Mouse (Mus musculus): ENCODE measurements around the gene Esrrg. TPM values are rescaled to one million over a fixed set of nuclear protein-coding genes. Genes with fewer than 3 reads are reported as not detected.

The Esrrg gene
- polyA plus RNA-seq, 1 experiment from 2014 or later = 22.4 TPM

- Histone ChIP-seq H3K27me3 (ENCODE audit: insufficient read depth, poor library complexity, severe bottlenecking) (peaks cover 63% of the 10 kb centered on the region), H3K27ac (peak overlapping the region; percentile 90), H3K4me3 (peak overlapping the region; percentile 70), H3K36me3 (no peaks in the 10 kb centered on the region), H3K4me1 (peaks cover 72% of the 10 kb centered on the region), H3K9me3 (no peaks in the 10 kb centered on the region)
- under 1% methylated on average over 16 of the region's 16 CpGs for WGBS
- no peak for DNase-seq (ENCODE audit: low spot score)
Observed at GRCm38 (mm10) chr1:187609853-187610230, 1.3 kb downstream of the Esrrg start.

GRCm38 (mm10) chr1:187610336-187610948 lies 1.9 kb downstream of the Esrrg start:
- WGBS = 31% methylated on average over 9 of the region's 9 CpGs
- DNase-seq (ENCODE audit: low spot score) = no peak
- Histone ChIP-seq H3K36me3 (no peaks in the 10 kb centered on the region), H3K27me3 (ENCODE audit: insufficient read depth, poor library complexity, severe bottlenecking) (peaks cover 57% of the 10 kb centered on the region), H3K4me3 (peak overlapping the region; percentile 70), H3K27ac (peak overlapping the region; percentile 90), H3K4me1 (peaks cover 67% of the 10 kb centered on the region), H3K9me3 (no peaks in the 10 kb centered on the region)

- H3K9me3 ChIP-seq = no peaks in the 10 kb centered on the region
- peaks cover 52% of the 10 kb centered on the region for H3K4me1 ChIP-seq
- no peak overlapping the region for H3K4me3 ChIP-seq
- H3K27ac ChIP-seq = no peak overlapping the region
- WGBS = 28% methylated on average over 5 of the region's 5 CpGs
- H3K27me3 ChIP-seq (ENCODE audit: insufficient read depth, poor library complexity, severe bottlenecking) = peaks cover 42% of the 10 kb centered on the region
- no peaks in the 10 kb centered on the region for H3K36me3 ChIP-seq
- no peak for DNase-seq (ENCODE audit: low spot score)
Observed at GRCm38 (mm10) chr1:187611925-187612324, 3.3 kb downstream of the Esrrg start.

GRCm38 (mm10) chr1:187613277-187613676 lies 4.7 kb downstream of the Esrrg start:
- no peaks in the 10 kb centered on the region for H3K9me3 ChIP-seq
- H3K4me3 ChIP-seq = no peak overlapping the region
- WGBS = 74% methylated on average over 3 of the region's 3 CpGs
- DNase-seq (ENCODE audit: low spot score) = no peak
- H3K4me1 ChIP-seq = peaks cover 39% of the 10 kb centered on the region
- H3K27me3 ChIP-seq (ENCODE audit: insufficient read depth, poor library complexity, severe bottlenecking) = peaks cover 28% of the 10 kb centered on the region
- no peak overlapping the region for H3K27ac ChIP-seq
- no peaks in the 10 kb centered on the region for H3K36me3 ChIP-seq

- Histone ChIP-seq H3K4me3 (no peak overlapping the region), H3K36me3 (no peaks in the 10 kb centered on the region)
Observed at GRCm38 (mm10) chr1:187623981-187624380, 15.4 kb downstream of the Esrrg start.

GRCm38 (mm10) chr1:187630361-187630760 lies 21.8 kb downstream of the Esrrg start:
- Histone ChIP-seq H3K27ac (no peak overlapping the region), H3K4me3 (no peak overlapping the region), H3K27me3 (ENCODE audit: insufficient read depth, poor library complexity, severe bottlenecking) (no peaks in the 10 kb centered on the region), H3K36me3 (no peaks in the 10 kb centered on the region), H3K9me3 (no peaks in the 10 kb centered on the region), H3K4me1 (no peaks in the 10 kb centered on the region)
- 84% methylated on average over 8 of the region's 8 CpGs for WGBS
- DNase-seq (ENCODE audit: low spot score) = no peak

More at GRCm38 (mm10) chr1:187623981-187624380, 15.4 kb downstream of the Esrrg start:
- Histone ChIP-seq H3K27ac (no peak overlapping the region), H3K9me3 (no peaks in the 10 kb centered on the region), H3K27me3 (ENCODE audit: insufficient read depth, poor library complexity, severe bottlenecking) (no peaks in the 10 kb centered on the region), H3K4me1 (no peaks in the 10 kb centered on the region)
- no peak for DNase-seq (ENCODE audit: low spot score)
- 82% methylated on average over 3 of the region's 3 CpGs for WGBS

GRCm38 (mm10) chr1:187631486-187631885 lies 22.9 kb downstream of the Esrrg start:
- no peaks in the 10 kb centered on the region for H3K9me3 ChIP-seq
- no peak overlapping the region for H3K27ac ChIP-seq
- WGBS = 84% methylated on average over 8 of the region's 8 CpGs
- H3K4me3 ChIP-seq = no peak overlapping the region
- no peaks in the 10 kb centered on the region for H3K4me1 ChIP-seq
- H3K27me3 ChIP-seq (ENCODE audit: insufficient read depth, poor library complexity, severe bottlenecking) = no peaks in the 10 kb centered on the region
- no peaks in the 10 kb centered on the region for H3K36me3 ChIP-seq
- DNase-seq (ENCODE audit: low spot score) = no peak

GRCm38 (mm10) chr1:187645258-187645657 lies 36.7 kb downstream of the Esrrg start:
- no peak overlapping the region for H3K27ac ChIP-seq
- H3K27me3 ChIP-seq (ENCODE audit: insufficient read depth, poor library complexity, severe bottlenecking) = no peaks in the 10 kb centered on the region
- H3K4me3 ChIP-seq = no peak overlapping the region
- peaks cover 10% of the 10 kb centered on the region; the same call in 1 of the 2 replicates for H3K36me3 ChIP-seq
- peaks cover 6% of the 10 kb centered on the region for H3K4me1 ChIP-seq
- DNase-seq (ENCODE audit: low spot score) = no peak
- WGBS = 80% methylated on average over 8 of the region's 8 CpGs
- no peaks in the 10 kb centered on the region for H3K9me3 ChIP-seq

GRCm38 (mm10) chr1:187648551-187648950 lies 40.0 kb downstream of the Esrrg start:
- no peaks in the 10 kb centered on the region for H3K9me3 ChIP-seq
- no peak for DNase-seq (ENCODE audit: low spot score)
- H3K36me3 ChIP-seq = 0 out of 2 replicates have a peak, but pooled peaks cover 6% of the 10 kb centered on the region
- peaks cover 27% of the 10 kb centered on the region for H3K4me1 ChIP-seq
- H3K27me3 ChIP-seq (ENCODE audit: insufficient read depth, poor library complexity, severe bottlenecking) = no peaks in the 10 kb centered on the region
- 93% methylated on average over 8 of the region's 8 CpGs for WGBS
- H3K4me3 ChIP-seq = no peak overlapping the region
- H3K27ac ChIP-seq = no peak overlapping the region

GRCm38 (mm10) chr1:187649871-187650270 lies 41.3 kb downstream of the Esrrg start:
- Histone ChIP-seq H3K27me3 (ENCODE audit: insufficient read depth, poor library complexity, severe bottlenecking) (no peaks in the 10 kb centered on the region), H3K27ac (no peak overlapping the region), H3K36me3 (0 out of 2 replicates have a peak, but pooled peaks cover 5% of the 10 kb centered on the region), H3K4me1 (peaks cover 34% of the 10 kb centered on the region), H3K9me3 (no peaks in the 10 kb centered on the region), H3K4me3 (no peak overlapping the region)
- WGBS = 35% methylated on average over 5 of the region's 5 CpGs
- no peak for DNase-seq (ENCODE audit: low spot score)

- WGBS = 9% methylated on average over 24 of the region's 24 CpGs
- Histone ChIP-seq H3K9me3 (no peaks in the 10 kb centered on the region), H3K27ac (peak overlapping the region; percentile 99), H3K4me3 (peak overlapping the region; percentile 77), H3K27me3 (ENCODE audit: insufficient read depth, poor library complexity, severe bottlenecking) (no peaks in the 10 kb centered on the region), H3K4me1 (peaks cover 34% of the 10 kb centered on the region), H3K36me3 (no peaks in the 10 kb centered on the region)
- no peak for DNase-seq (ENCODE audit: low spot score)
Observed at GRCm38 (mm10) chr1:187650786-187651687, 42.4 kb downstream of the Esrrg start.

GRCm38 (mm10) chr1:187651688-187652241 lies 43.2 kb downstream of the Esrrg start:
- no peak for DNase-seq (ENCODE audit: low spot score)
- no peaks in the 10 kb centered on the region for H3K9me3 ChIP-seq
- 1% methylated on average over 47 of the region's 47 CpGs for WGBS
- peaks cover 34% of the 10 kb centered on the region for H3K4me1 ChIP-seq
- H3K27me3 ChIP-seq (ENCODE audit: insufficient read depth, poor library complexity, severe bottlenecking) = no peaks in the 10 kb centered on the region
- no peaks in the 10 kb centered on the region for H3K36me3 ChIP-seq
- peak overlapping the region; percentile 99 for H3K27ac ChIP-seq
- H3K4me3 ChIP-seq = peak overlapping the region; percentile 77

- H3K27me3 ChIP-seq (ENCODE audit: insufficient read depth, poor library complexity, severe bottlenecking) = no peaks in the 10 kb centered on the region
- H3K27ac ChIP-seq = peak overlapping the region; percentile 99
- no peaks in the 10 kb centered on the region for H3K9me3 ChIP-seq
- H3K36me3 ChIP-seq = no peaks in the 10 kb centered on the region
- WGBS = 5% methylated on average over 7 of the region's 7 CpGs
- peaks cover 34% of the 10 kb centered on the region for H3K4me1 ChIP-seq
- peak overlapping the region; percentile 77 for H3K4me3 ChIP-seq
- DNase-seq (ENCODE audit: low spot score) = no peak
Observed at GRCm38 (mm10) chr1:187652445-187652844, 43.9 kb downstream of the Esrrg start.
